Mouse (Mus musculus) G1E (cell line): ENCODE measurements around the gene Gdap2.

Experiments used
- CTCF ChIP-seq: IDR thresholded peaks from 2 replicates; pipeline ENCODE4 v1.5.1; 2012; ENCODE audit warnings: low read depth, low read length, inconsistent platforms, mixed read lengths
- GATA1 ChIP-seq: IDR thresholded peaks from 2 replicates; pipeline ENCODE4 v1.6.1; 2012; ENCODE audit warnings: borderline replicate concordance, low read length, inconsistent platforms, mixed read lengths
- GATA2 ChIP-seq: IDR thresholded peaks from 2 replicates; pipeline ENCODE4 v1.6.1; 2012; ENCODE audit warnings: low read depth, low read length, inconsistent platforms, borderline replicate concordance
- POLR2AphosphoS5 ChIP-seq: IDR thresholded peaks from 2 replicates; pipeline ENCODE4 v1.6.1; 2012; ENCODE audit warnings: low read depth, low read length, inconsistent platforms; ENCODE audit not compliant: insufficient replicate concordance

- TF ChIP-seq GATA2 (no peak), CTCF (no peak), POLR2AphosphoS5 (no peak), GATA1 (no peak)
These were observed 13.8 kb downstream of the Gdap2 start for GRCm38 (mm10) chr3:100176031-100176430.
